In the genomic region with DNA sequence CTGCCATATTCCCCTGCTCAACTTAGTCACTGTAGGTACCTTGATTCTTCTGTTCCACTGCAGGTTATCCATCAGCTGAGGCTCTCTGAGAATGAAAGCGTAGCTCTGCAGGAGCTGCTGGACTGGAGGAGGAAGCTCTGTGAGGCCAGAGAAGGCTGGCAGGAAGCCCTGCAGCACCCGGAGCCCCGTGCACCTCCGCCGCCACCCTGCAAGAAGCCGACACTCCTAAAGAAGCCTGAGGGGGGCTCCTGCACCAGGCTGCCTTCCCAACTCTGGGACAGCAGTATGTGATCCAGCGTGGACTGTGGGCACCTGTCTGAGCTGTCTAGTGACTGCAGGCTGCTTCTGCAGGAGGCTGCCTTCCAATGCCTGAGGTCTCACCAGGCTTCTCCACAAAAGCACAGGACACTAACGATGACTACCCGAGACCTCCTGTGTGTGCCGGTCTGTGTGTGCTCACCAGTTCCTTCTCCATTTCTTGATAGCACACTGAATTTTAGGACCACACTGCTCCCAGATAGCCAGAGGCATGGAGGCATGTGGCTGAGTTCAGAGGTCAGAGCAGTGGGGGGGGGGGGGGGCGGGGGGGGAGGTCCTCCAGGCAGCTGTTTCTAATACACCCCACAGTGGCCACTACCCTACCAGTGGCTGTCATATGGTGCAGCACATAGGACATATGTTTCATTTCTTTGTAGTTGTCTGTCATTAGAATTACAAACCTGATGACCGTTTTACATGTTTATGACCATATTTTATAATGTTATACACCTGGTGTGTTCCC, we compare ENCODE assay signal across 16 mouse cellular contexts.
DNase-seq lines count a peak whose midpoint lies in the region; ATAC-seq and TF ChIP-seq lines count a peak whose summit lies in the region.
"Had no signal": no experiment of that assay in that cellular context is flagged by ENCODE, and none has a peak within 500 bp of the region (broad histone marks: within the 10 kb centered on the region; RNA-seq: fewer than 3 reads in every experiment).

No protein-coding gene starts in this region.

- no peak overlapping the region for H3K9ac ChIP-seq in hindbrain, postnatal 0 days (replicated peaks; ENCODE audit: low read length)
- H3K9ac ChIP-seq in hindbrain, embryonic 16.5 days (ENCODE audit: low read depth, low read length) = no peak overlapping the region
- no peak overlapping the region for H3K9ac ChIP-seq in liver, embryonic 15.5 days
- H3K9ac ChIP-seq: embryonic facial prominence, embryonic 12.5 days; forebrain, embryonic 15.5 days; limb, embryonic 15.5 days; stomach, embryonic 15.5 days had no signal

- no peak overlapping the region for H3K27ac ChIP-seq in hindbrain, postnatal 0 days
- H3K27ac ChIP-seq in hindbrain, embryonic 16.5 days (ENCODE audit: low read depth, low read length) = no peak overlapping the region
- H3K27ac ChIP-seq in embryonic facial prominence, embryonic 10.5 days (replicated peaks) = peak overlapping the region; percentile 68
- no peak overlapping the region for H3K27ac ChIP-seq in liver, embryonic 15.5 days (replicated peaks)
- H3K27ac ChIP-seq: embryonic facial prominence, embryonic 12.5 days; forebrain, embryonic 15.5 days; limb, embryonic 15.5 days; stomach, embryonic 15.5 days had no signal

- no peak overlapping the region for H3K4me2 ChIP-seq in hindbrain, postnatal 0 days (ENCODE audit: low read depth, low read length)
- no peak overlapping the region for H3K4me2 ChIP-seq in hindbrain, embryonic 16.5 days (ENCODE audit: low read length)
- H3K4me2 ChIP-seq in liver, embryonic 15.5 days = peak overlapping the region; percentile 35; the same call in 1 of the 2 replicates
- H3K4me2 ChIP-seq: embryonic facial prominence, embryonic 12.5 days; forebrain, embryonic 15.5 days; limb, embryonic 15.5 days; stomach, embryonic 15.5 days had no signal

- H3K4me3 ChIP-seq in hindbrain, postnatal 0 days (ENCODE audit: low read length) = no peak overlapping the region
- no peak overlapping the region for H3K4me3 ChIP-seq in hindbrain, embryonic 16.5 days (ENCODE audit: low read length)
- peak overlapping the region; percentile 29; the same call in 1 of the 2 replicates for H3K4me3 ChIP-seq in embryonic facial prominence, embryonic 10.5 days
- no peak overlapping the region for H3K4me3 ChIP-seq in liver, embryonic 15.5 days (replicated peaks)
- H3K4me3 ChIP-seq: embryonic facial prominence, embryonic 12.5 days; forebrain, embryonic 15.5 days; limb, embryonic 15.5 days; stomach, embryonic 15.5 days had no signal

- H3K27me3 ChIP-seq in hindbrain, postnatal 0 days (ENCODE audit: insufficient read depth, low read length) = no peaks in the 10 kb centered on the region
- H3K27me3 ChIP-seq in hindbrain, embryonic 16.5 days (replicated peaks; ENCODE audit: control insufficient read depth, insufficient read depth, low read length) = no peaks in the 10 kb centered on the region
- H3K27me3 ChIP-seq in embryonic facial prominence, embryonic 10.5 days (replicated peaks; ENCODE audit: low read depth, poor library complexity, severe bottlenecking) = no peaks in the 10 kb centered on the region
- H3K27me3 ChIP-seq in liver, embryonic 15.5 days = no peaks in the 10 kb centered on the region
- H3K27me3 ChIP-seq: embryonic facial prominence, embryonic 12.5 days; forebrain, embryonic 15.5 days; limb, embryonic 15.5 days; Patski; stomach, embryonic 15.5 days had no signal

- no peaks in the 10 kb centered on the region for H3K4me1 ChIP-seq in hindbrain, postnatal 0 days (ENCODE audit: insufficient read depth, low read length)
- H3K4me1 ChIP-seq in hindbrain, embryonic 16.5 days (ENCODE audit: control insufficient read depth, insufficient read depth, low read depth, low read length) = no peaks in the 10 kb centered on the region; the same call in none of the 2 replicates
- H3K4me1 ChIP-seq in embryonic facial prominence, embryonic 10.5 days = peaks cover 44% of the 10 kb centered on the region
- H3K4me1 ChIP-seq in liver, embryonic 15.5 days (replicated peaks) = peaks cover 4% of the 10 kb centered on the region; the same call in 1 of the 2 replicates
- H3K4me1 ChIP-seq: stomach, embryonic 15.5 days had no signal

- H3K36me3 ChIP-seq in hindbrain, postnatal 0 days (ENCODE audit: insufficient read depth, low read length) = no peaks in the 10 kb centered on the region
- H3K36me3 ChIP-seq in hindbrain, embryonic 16.5 days (ENCODE audit: control insufficient read depth, insufficient read depth, low read length) = no peaks in the 10 kb centered on the region
- H3K36me3 ChIP-seq in embryonic facial prominence, embryonic 10.5 days (replicated peaks) = no peaks in the 10 kb centered on the region
- H3K36me3 ChIP-seq in liver, embryonic 15.5 days (replicated peaks) = no peaks in the 10 kb centered on the region
- H3K36me3 ChIP-seq: embryonic facial prominence, embryonic 12.5 days; forebrain, embryonic 15.5 days; limb, embryonic 15.5 days; stomach, embryonic 15.5 days had no signal

- TF ChIP-seq CTCF in hindbrain, postnatal 0 days (IDR thresholded peaks at IDR 0.05; ENCODE audit: low read depth) = no peak

- ATAC-seq in hindbrain, postnatal 0 days = 0 out of 2 replicates have a peak, but pooled peaks have one; percentile 31
- ATAC-seq in hindbrain, embryonic 16.5 days = no peak
- ATAC-seq in liver, embryonic 15.5 days (ENCODE audit: insufficient read depth) = no peak
- ATAC-seq: forebrain, embryonic 15.5 days; Patski had no signal

- peak; percentile 17 to 30 for DNase-seq in cerebellum, postnatal 10 days
- no peak for DNase-seq in cerebellum, postnatal 4 days (ENCODE audit: low spot score in 2 of 2)
- no peak for DNase-seq in hindbrain, postnatal 0 days (ENCODE audit: low spot score)
- peak; percentile 59 for DNase-seq in embryonic facial prominence, embryonic 10.5 days (ENCODE audit: low spot score)
- no peak for DNase-seq in left cerebral cortex, adult 9 months (ENCODE audit: low spot score in 2 of 2)
- no peak for DNase-seq in adrenal gland, adult 8-10 months
- DNase-seq: kidney, adult 11 months; layer of hippocampus, postnatal 36 days; right cerebral cortex, postnatal 4 days had no signal

- WGBS in hindbrain, postnatal 0 days = 52% methylated on average over 12 of the region's 12 CpGs
- WGBS in hindbrain, embryonic 16.5 days = 56% methylated on average over 11 of the region's 12 CpGs
- WGBS in embryonic facial prominence, embryonic 10.5 days = 37% methylated on average over 12 of the region's 12 CpGs
- WGBS in liver, embryonic 15.5 days (ENCODE audit: insufficient replicate concordance) = 17% methylated on average over 12 of the region's 12 CpGs

- no peaks in the 10 kb centered on the region for H3K9me3 ChIP-seq in hindbrain, postnatal 0 days (ENCODE audit: low read length)
- H3K9me3 ChIP-seq in hindbrain, embryonic 16.5 days (ENCODE audit: control insufficient read depth, low read length) = no peaks in the 10 kb centered on the region
- H3K9me3 ChIP-seq in embryonic facial prominence, embryonic 10.5 days = no peaks in the 10 kb centered on the region
- no peaks in the 10 kb centered on the region for H3K9me3 ChIP-seq in liver, embryonic 15.5 days (replicated peaks)
- H3K9me3 ChIP-seq: embryonic facial prominence, embryonic 12.5 days; forebrain, embryonic 15.5 days; limb, embryonic 15.5 days; stomach, embryonic 15.5 days had no signal

Comparison
In these comparisons a context has a peak if more than half of its experiments do, and no peak if none do; other contexts are left out.
1. DNase-seq: peak in cerebellum, postnatal 10 days (2 of 2) and embryonic facial prominence, embryonic 10.5 days (single experiment); none in cerebellum, postnatal 4 days (0 of 2), hindbrain, postnatal 0 days (single experiment), left cerebral cortex, adult 9 months (0 of 2) and adrenal gland, adult 8-10 months (single experiment).